Mouse (Mus musculus) layer of hippocampus, postnatal 36 days (tissue): ENCODE data around the gene Cdk1. TPM values are rescaled to one million over a fixed set of nuclear protein-coding genes. Genes with fewer than 3 reads are reported as not detected.

ENCODE experiments used
- DNase-seq, 2 experiments: peaks; one replicate each; pipeline ENCODE4 v3.0.0; 2022
- total RNA-seq, 2 experiments: library from RNA; stranded (reverse); gene quantifications; 2 replicates each; pipeline ENCODE4 v1.2.3; 2021

Cdk1 gene
- total RNA-seq, 2 experiments from 2014 or later = 1.2 to 1.5 TPM

DNA sequence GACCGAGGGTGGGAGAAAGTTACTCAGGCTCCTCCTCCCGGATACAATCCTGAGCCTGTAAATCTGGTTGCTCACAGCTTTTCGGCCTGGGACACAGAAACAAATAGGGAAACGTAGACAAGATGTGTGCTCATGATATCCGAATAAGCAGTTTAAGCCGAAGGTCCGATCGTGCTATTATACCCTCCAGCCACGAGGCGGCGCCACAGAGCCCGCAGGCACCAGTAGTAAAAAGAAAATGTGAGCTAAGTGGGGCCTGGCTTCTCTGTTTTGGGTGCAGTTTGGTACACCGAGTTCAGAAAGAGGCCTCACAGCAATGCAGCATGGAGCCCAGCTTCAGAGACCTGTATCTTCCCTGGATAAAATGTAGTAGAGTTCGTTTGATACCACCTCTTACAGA, 46.5 kb downstream of the Cdk1 start:
- DNase-seq = no peak

DNA sequence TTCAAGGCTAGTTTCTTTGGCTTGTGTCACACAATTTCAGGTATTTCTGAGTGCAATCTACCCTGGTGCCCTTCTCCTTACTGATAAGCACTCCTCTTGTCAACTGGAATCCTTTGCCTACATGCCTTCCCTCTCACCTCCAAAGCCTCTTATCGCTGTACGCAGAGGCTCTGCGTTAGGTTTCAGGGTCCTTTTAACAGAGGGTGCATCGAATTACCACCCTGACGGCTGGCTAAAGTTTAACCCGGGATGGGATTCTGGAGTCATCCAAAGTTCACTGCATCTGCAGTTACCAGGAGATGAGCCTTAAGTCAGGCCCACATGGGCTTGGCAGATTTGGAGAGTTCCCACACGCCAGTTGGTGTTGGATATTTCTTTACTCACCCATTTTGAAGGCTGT, 47.1 kb downstream of the Cdk1 start:
- DNase-seq = no peak

DNA sequence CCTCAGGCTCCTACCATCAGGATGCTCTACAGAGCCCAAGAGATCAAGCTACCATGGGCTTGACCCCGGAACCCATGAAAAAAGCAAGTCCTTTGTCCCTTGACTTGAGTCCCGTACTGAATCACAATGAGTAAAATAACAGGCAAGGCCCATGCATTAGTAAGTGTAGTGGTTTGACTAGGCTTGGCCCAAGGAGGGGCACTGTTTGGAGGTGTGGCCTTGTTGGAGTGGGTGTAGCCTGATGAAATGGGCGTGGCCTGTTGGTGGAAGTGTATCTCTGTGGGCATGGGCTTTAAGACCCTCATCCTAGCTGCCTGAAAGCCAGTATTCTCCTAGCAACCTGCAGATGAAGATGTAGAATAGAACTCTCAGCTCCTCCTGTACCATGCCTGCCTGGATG, 47.9 kb downstream of the Cdk1 start:
- DNase-seq = no peak

DNA sequence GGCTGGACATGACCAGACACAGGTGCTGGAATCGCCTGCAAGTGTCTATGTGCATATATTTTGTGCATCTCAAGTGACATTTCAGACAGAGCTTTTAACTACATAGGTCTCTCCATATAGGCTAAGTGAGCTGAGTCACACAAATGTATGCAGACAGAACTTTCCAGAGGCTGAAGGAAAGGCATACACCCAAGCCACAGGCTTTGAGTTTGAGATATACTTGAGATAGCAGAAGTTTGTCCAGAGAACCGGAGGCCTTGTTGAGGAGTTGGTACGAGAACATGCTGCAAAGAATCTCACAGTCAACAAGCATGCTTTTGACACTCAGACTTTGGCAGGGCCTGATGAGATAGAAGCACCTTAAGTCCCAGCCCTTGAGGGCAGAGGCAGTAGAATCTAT, 50.1 kb downstream of the Cdk1 start:
- DNase-seq = no peak

DNA sequence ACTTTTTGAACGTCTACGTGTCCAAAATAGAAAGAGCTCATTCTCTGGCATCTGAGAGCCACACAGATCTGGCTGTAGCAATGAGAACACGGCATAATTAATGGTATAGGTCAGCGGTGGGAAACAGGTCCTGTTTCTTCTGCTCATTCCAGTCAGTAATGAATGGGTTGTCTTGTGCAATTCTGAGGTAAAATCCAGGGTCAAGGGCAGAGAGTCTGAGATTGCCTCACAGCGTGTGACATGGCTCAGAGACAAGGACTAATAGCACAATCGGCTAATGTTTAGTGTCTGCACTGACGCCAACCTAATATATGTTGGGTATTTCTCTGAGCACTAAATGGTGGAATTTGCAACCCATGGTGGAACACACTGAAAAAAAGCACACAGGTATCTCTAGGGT, 52.8 kb downstream of the Cdk1 start:
- DNase-seq = no peak

DNA sequence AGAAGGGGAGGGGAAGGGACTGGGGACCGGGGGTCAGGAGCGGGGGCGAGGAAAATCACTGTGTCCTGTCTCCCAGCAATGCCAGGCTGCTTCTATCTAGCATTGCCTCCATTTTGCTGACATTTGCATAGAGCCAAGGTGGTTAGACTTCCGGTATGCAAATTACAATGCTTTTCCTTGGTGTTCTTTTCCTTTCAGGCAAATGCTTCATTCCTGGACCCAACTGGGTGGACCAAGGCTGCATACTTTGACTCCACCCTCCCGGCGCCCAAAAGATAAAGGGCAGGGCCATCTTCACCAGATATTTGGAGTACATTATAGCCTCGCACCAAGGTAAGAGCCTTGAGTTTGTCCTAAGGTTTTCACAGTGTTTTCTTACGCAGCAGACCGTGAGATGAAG, 56.8 kb downstream of the Cdk1 start:
- no peak for DNase-seq

DNA sequence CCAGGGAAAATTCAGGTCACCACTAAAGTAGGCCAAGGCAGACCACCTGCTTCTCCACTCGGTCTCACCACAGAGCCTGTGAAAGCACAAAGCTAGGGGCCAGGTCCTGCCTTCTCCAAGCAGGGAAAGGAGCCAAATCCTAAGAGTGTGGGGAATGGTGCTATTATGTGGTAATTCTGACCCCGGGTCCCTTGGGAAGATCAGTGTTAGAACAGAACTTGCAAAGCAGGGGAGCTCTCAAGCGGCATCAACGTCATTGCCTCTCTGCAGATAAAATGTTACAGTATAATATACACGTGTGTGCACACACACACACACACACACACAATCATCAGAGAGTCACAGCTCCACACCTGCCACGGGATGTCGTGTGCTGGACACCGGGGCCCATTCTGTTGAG, 62.0 kb downstream of the Cdk1 start:
- DNase-seq = no peak

DNA sequence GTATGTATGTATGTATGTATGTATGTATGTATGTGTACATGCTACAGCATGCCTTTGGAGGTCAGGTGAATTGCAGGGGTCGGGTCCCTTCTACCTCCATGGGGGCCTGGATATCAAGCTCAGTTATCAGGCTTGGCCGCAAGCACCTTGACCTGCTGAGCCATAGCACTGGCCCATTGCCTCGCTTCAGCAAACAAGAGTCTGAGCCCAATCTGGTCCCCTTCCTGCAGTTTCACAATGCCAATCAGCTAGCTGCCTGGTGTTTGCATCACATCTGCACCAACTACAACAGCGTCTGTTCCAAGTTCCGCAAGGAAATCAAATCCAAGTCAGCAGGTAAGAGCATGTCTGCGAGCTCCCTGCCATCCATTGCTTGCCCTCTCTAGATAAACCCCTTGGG, 64.0 kb downstream of the Cdk1 start:
- no peak for DNase-seq

DNA sequence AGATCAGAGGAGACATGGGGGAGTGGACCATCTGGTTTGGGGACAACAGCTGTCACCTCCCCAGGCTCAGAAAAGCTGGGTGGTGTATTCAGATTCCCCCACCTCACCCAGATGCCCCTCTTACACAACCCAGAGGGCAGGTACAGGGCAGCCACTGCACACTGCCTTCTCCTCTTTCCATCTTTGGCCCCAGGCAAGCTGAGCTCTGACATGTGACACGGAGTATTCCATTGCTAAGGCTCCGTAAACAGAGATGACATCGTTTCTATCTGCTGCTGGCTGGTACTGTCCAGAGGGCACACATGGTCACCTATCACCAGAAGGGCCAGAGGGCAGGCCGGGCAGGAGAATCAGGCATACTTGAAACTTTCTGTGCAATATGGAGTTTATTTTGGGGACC, 64.7 kb downstream of the Cdk1 start:
- no peak for DNase-seq

DNA sequence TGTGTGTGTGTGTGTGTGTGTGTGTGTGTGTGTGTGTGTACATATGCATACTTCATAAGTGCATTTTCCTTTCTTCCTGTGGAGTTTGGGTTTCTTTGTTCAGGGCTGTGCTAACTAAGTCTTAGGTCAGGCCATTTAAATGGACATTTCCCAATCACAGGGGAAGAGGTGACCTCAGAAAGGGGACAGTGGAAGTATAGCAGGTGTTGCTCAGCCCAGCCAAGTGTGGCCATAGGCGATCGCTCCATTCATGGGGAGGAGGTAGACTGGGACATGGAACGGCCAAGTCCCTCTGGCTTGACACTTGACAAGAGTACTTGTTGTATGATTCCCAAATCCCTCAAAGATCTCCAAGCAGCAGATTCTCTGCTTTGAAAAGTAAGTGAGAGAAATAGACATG, 65.8 kb downstream of the Cdk1 start:
- DNase-seq = no peak

Other genes with a start within 250 kb of the Cdk1 start
- 1 to 10 TPM; 4.4 to 5.8 TPM for gene Rhobtb1, start 201.5 kb downstream of the Cdk1 start, total RNA-seq
- 1 to 10 TPM; 2.7 TPM for gene A930033H14Rik, start 139.8 kb downstream of the Cdk1 start, total RNA-seq
- gene Ank3, start 45.8 kb upstream of the Cdk1 start, total RNA-seq = 100 to 1,000 TPM; 459 to 516 TPM